Mouse (Mus musculus) gastrocnemius, postnatal 10 days (tissue): Measurements from ENCODE around the gene Gm10375. TPM values are rescaled to one million over a fixed set of nuclear protein-coding genes. Genes with fewer than 3 reads are reported as not detected.
"Not testable (repeated sequence)": the region's sequence is repeated elsewhere in the genome, so short reads cannot be mapped to it uniquely, and the experiment has no call there.

Experiments
- DNase-seq: peaks from one replicate; pipeline ENCODE4 v3.0.0; 2021; ENCODE audit warnings: mixed read lengths
- long read RNA-seq, 2 experiments: library from polyadenylated mRNA; stranded (forward); transcript quantifications; one replicate each; pipeline ENCODE4 v2.0.0; 2021
- total RNA-seq, 2 experiments: library from RNA; stranded (reverse); gene quantifications; 2 replicates each; pipeline ENCODE4 v1.2.3; 2021

Gene Gm10375
- not detected for total RNA-seq
- long read RNA-seq, experiment 1 = 0 reads
- long read RNA-seq, experiment 2 = 0 reads

DNA sequence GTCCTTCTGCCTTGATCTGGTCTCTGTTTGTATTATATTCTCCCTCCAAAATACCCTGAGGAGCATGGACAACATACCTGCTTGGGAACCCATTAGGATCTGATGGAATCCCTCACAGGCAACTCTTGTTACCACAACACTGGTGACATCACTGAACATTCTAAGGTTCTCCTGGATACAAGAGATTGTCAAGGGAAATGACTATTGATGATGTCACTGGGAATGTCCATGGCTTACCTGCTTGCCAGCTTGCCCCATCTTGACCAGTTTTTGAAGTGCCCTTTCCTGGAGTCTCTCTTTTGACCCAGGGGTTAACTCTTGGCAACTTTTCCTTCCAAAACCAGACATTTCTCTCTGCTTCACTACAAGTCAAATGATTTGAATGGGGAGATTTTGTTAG is at the start of gene Gm10375:
Gene Gm10375 (minus strand): TSS at position 101 of the 400 bp plus-strand sequence.
- not testable (repeated sequence) for DNase-seq

DNA sequence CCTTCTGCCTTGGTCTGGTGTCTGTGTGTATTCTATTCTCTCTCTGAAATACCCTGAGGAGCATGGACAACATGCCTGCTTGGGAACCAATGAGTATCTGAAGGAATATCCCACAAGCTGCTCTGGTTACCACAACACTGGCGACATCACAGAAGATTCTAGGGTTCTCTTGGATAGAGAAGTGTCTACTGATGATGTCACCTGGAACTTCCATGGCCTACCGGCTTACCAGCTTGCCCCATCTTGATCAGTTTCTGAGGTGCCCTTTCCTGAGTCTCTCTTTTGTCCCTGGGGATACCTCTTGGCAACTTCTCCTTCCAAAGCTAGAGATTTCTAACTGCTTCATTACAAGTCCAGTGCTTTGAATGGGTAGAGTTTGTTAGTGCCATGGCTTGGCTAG is 28.8 kb downstream of the Gm10375 start, which contains the start of gene Gm17654:
Gene Gm17654 (minus strand): TSS at position 101 of the 400 bp plus-strand sequence.
- not testable (repeated sequence) for DNase-seq

DNA sequence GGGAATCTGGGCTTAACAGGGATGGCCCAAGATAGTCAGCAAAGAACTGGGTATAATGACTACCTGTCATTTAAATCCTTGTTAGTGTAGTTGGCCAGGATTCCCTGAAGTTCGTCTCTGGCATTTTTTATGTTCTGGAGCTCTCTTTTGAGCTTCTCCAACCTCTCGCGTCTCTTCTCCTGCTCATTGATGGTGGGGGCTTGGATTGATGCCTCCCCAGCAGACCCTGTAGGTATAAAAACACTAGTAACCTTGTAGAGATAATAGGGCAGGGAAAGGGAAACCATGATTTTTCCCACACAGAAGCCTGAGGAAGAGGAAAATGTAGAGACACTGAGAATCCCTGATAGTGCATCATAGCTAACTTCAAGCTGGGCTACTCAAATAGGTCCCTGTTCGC is 29.8 kb downstream of the Gm10375 start:
- peak; percentile 3 for DNase-seq

Other genes with a start within 250 kb of the Gm10375 start
- gene Gm8138, start 191.7 kb downstream of the Gm10375 start, total RNA-seq = not detected
- not detected for gene Gm5799, start 64.4 kb downstream of the Gm10375 start, total RNA-seq
- gene Gm17654, start 28.9 kb downstream of the Gm10375 start, total RNA-seq = not detected
- not detected for gene Gm8165, start 69.2 kb upstream of the Gm10375 start, total RNA-seq
- gene Gm7324, start 89.8 kb upstream of the Gm10375 start, total RNA-seq = 1 to 10 TPM in 1 of 2 experiments, under 1 TPM in 1; 0.29 to 1.2 TPM
- gene Gm16506, start 119.5 kb upstream of the Gm10375 start, total RNA-seq = not detected
- not detected for gene Gm6526, start 139.9 kb upstream of the Gm10375 start, total RNA-seq
- not detected for gene Gm8180, start 176.7 kb upstream of the Gm10375 start, total RNA-seq